Mouse (Mus musculus) intestine, embryonic 14.5 days (tissue): ENCODE results near the gene Stk32c. TPM values are rescaled to one million over a fixed set of nuclear protein-coding genes. Genes with fewer than 3 reads are reported as not detected.

Experiments
- ATAC-seq: fragments of 200-750 bp; cut with Nextera tagmentation; replicated peaks from 2 replicates; pipeline ENCODE4 v1.8.0; 2017; ENCODE audit warnings: low read depth, moderate number of reproducible peaks, moderate TSS enrichment, moderate library complexity; ENCODE audit not compliant: low FRiP score, low TSS enrichment
- DNase-seq: peaks from one replicate; pipeline ENCODE4 v3.0.0-alpha.2; 2018; ENCODE audit warnings: low spot score
- H3K27ac ChIP-seq: fragments of 300-500 bp; sonication (generic); 2 replicates; pipeline ENCODE4 v1.5.1; 2014; ENCODE audit warnings: low read depth, mild to moderate bottlenecking, control low read depth
- H3K27me3 ChIP-seq: fragments of 300-500 bp; sonication (generic); replicated peaks from 2 replicates; pipeline ENCODE4 v1.6.1; 2014; ENCODE audit warnings: low read length, control low read depth; ENCODE audit not compliant: control insufficient read depth, insufficient read depth
- H3K36me3 ChIP-seq: fragments of 300-500 bp; sonication (generic); 2 replicates; pipeline ENCODE4 v1.6.1; 2014; ENCODE audit warnings: low read length, control low read depth; ENCODE audit not compliant: control insufficient read depth, insufficient read depth
- H3K4me1 ChIP-seq: fragments of 300-500 bp; sonication (generic); replicated peaks from 2 replicates; pipeline ENCODE4 v1.6.1; 2014; ENCODE audit warnings: low read length, control low read depth, mixed read lengths; ENCODE audit not compliant: control insufficient read depth, insufficient read depth
- H3K4me2 ChIP-seq: fragments of 300-500 bp; sonication (generic); 2 replicates; pipeline ENCODE4 v1.6.1; 2014; ENCODE audit warnings: low read length
- H3K4me3 ChIP-seq: fragments of 300-500 bp; sonication (generic); 2 replicates; pipeline ENCODE4 v1.5.1; 2014; ENCODE audit warnings: low read depth, low read length, control low read depth, mixed read lengths
- H3K9ac ChIP-seq: fragments of 300-500 bp; sonication (generic); 2 replicates; pipeline ENCODE4 v1.6.1; 2014; ENCODE audit warnings: mild to moderate bottlenecking, low read length
- H3K9me3 ChIP-seq: fragments of 300-500 bp; sonication (generic); 2 replicates; pipeline ENCODE4 v1.6.1; 2016; ENCODE audit warnings: low read length, control low read depth; ENCODE audit not compliant: control insufficient read depth
- WGBS: fragments of 180-500 bp; shearing (Covaris S2); extraction: QIAGEN DNeasy Blood & Tissue Kit; methylation state at CpG from one replicate; pipeline ENCODE4 v1.1.7; 2014; 5-methylcytosine and 5-hydroxymethylcytosine counted together
- polyA plus RNA-seq: library from polyadenylated mRNA; unstranded; fragments of >200 nt; fragmentation: Nextera tagmentation; extraction: Ambion mirVana; gene quantifications from 2 replicates; pipeline ENCODE4 v1.2.1, GENCODE M21; 2014

The Stk32c gene
- polyA plus RNA-seq, 1 experiment from 2014 or later, result 0.15 TPM

DNA sequence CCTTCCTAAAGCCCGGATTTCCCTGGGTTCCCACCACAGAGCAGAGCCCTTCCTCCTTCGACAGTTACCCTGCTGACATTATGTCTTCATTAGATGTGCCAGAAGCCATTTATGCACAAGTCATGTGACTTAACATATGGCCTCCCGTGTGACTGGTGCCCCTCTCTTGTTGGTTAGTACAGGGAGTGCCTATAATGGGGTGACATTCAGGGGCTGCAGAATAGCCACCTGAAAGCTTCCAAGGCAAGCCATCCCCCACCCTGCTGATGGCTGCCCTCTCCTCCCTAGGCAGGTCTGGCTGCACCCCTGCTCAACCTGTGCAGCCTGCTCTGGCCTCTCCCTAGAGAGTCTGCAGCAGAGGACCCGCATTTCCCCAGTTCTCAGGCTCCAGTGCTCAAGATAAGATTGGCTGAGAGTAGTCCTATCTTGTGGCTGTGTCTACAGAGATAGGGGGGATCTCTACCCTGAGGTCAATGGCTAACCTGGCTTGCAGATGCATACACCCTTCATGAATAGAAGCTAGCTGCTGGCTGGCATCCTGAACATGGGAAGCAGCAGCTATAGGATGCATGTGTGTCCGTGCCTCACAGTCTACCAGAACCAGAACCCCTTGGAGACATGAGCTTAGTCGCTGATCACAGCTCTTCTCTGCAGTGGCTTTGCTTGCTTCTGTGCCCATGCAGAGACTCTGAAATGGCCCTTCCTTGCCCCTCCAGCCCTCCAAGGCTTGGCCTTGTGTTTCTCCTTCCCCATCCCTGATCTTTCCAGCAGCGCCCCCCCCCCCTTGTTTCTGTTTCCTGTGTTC lies 36.5 kb upstream of the Stk32c start:
- H3K4me1 ChIP-seq, result peaks cover 65% of the 10 kb centered on the region
- no peaks in the 10 kb centered on the region for H3K9me3 ChIP-seq
- peak overlapping the region; percentile 44; the same call in 1 of the 2 replicates for H3K4me3 ChIP-seq
- no peaks in the 10 kb centered on the region for H3K27me3 ChIP-seq
- 37% methylated on average over 7 of the region's 7 CpGs for WGBS
- no peak overlapping the region; the same call in 1 of the 2 replicates for H3K9ac ChIP-seq
- H3K4me2 ChIP-seq, result peak overlapping the region; percentile 95
- ATAC-seq, result no peak
- no peak overlapping the region for H3K27ac ChIP-seq
- H3K36me3 ChIP-seq, result peaks cover under 1% of the 10 kb centered on the region; the same call in 1 of the 2 replicates
- peak; percentile 60 for DNase-seq

- H3K9me3 ChIP-seq, result no peaks in the 10 kb centered on the region
- DNase-seq, result peak; percentile 62
- peak overlapping the region; percentile 75 for H3K9ac ChIP-seq
- peak overlapping the region; percentile 95 for H3K4me2 ChIP-seq
- H3K4me1 ChIP-seq, result peaks cover 65% of the 10 kb centered on the region
- H3K4me3 ChIP-seq, result peak overlapping the region; percentile 44
- peak overlapping the region; percentile 82 for H3K27ac ChIP-seq
- H3K27me3 ChIP-seq, result no peaks in the 10 kb centered on the region
- 2% methylated on average over 45 of the region's 45 CpGs for WGBS
- peak; percentile 12 for ATAC-seq
- H3K36me3 ChIP-seq, result no peaks in the 10 kb centered on the region
Observed at GRCm38 (mm10) chr7:139248615-139249405, 35.7 kb upstream of the Stk32c start.

GRCm38 (mm10) chr7:139247881-139248614 lies 34.9 kb upstream of the Stk32c start, which contains the start of gene Pwwp2b:
TSS of gene Pwwp2b (plus strand) at chr7:139248482.
- no peaks in the 10 kb centered on the region for H3K36me3 ChIP-seq
- peak within 1 kb of the TSS; percentile 82 for H3K27ac ChIP-seq
- peak within 1 kb of the TSS; percentile 75 for H3K9ac ChIP-seq
- peak; percentile 80 for ATAC-seq
- peaks cover 60% of the 10 kb centered on the region for H3K4me1 ChIP-seq
- H3K27me3 ChIP-seq, result no peaks in the 10 kb centered on the region
- H3K9me3 ChIP-seq, result no peaks in the 10 kb centered on the region
- H3K4me2 ChIP-seq, result peak within 1 kb of the TSS; percentile 95
- peak; percentile 89 for DNase-seq
- under 1% methylated on average over 70 of the region's 72 CpGs for WGBS
- H3K4me3 ChIP-seq, result peak within 1 kb of the TSS; percentile 44

- H3K27me3 ChIP-seq, result no peaks in the 10 kb centered on the region
- peak overlapping the region; percentile 75 for H3K9ac ChIP-seq
- ATAC-seq (peak; percentile 42), DNase-seq (peak; percentile 89)
- no peaks in the 10 kb centered on the region for H3K36me3 ChIP-seq
- peak overlapping the region; percentile 82 for H3K27ac ChIP-seq
- peak overlapping the region; percentile 95 for H3K4me2 ChIP-seq
- H3K4me1 ChIP-seq, result peaks cover 52% of the 10 kb centered on the region
- H3K9me3 ChIP-seq, result no peaks in the 10 kb centered on the region
- 8% methylated on average over 38 of the region's 38 CpGs for WGBS
- H3K4me3 ChIP-seq, result peak overlapping the region; percentile 44
Observed at GRCm38 (mm10) chr7:139246931-139247880, 34.1 kb upstream of the Stk32c start.

DNA sequence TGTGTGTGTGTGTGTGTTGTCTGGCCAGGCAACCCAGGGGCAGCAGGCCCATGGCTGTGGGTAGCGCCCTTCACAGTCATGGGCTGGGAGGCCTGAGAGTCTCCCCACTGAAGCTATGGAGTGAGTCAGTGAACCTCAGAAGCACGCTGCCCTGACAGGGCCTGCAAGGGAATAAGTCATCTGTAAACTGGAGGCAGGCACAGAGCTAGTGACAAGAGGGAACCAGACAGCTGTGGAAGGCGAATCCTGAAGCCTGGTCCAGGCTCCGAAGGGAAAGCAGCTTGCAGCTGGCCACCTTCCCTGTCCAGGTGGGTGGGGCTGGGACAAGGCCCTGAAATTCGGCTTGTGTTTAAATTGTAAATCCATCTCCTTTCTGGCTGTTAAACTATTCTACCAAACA lies 33.0 kb upstream of the Stk32c start:
- Histone ChIP-seq H3K4me1 (peaks cover 40% of the 10 kb centered on the region), H3K36me3 (no peaks in the 10 kb centered on the region), H3K27ac (no peak overlapping the region), H3K27me3 (no peaks in the 10 kb centered on the region), H3K4me2 (no peak overlapping the region), H3K4me3 (no peak overlapping the region), H3K9me3 (no peaks in the 10 kb centered on the region), H3K9ac (no peak overlapping the region; the same call in 1 of the 2 replicates)
- ATAC-seq (no peak), DNase-seq (no peak)
- 54% methylated on average over 5 of the region's 5 CpGs for WGBS

- no peak overlapping the region for H3K9ac ChIP-seq
- H3K4me1 ChIP-seq, result peaks cover 11% of the 10 kb centered on the region
- 80% methylated on average over 3 of the region's 3 CpGs for WGBS
- H3K9me3 ChIP-seq, result no peaks in the 10 kb centered on the region
- H3K27ac ChIP-seq, result no peak overlapping the region
- H3K4me2 ChIP-seq, result no peak overlapping the region
- no peaks in the 10 kb centered on the region for H3K36me3 ChIP-seq
- ATAC-seq (no peak), DNase-seq (no peak)
- H3K27me3 ChIP-seq, result no peaks in the 10 kb centered on the region
- no peak overlapping the region for H3K4me3 ChIP-seq
Observed at GRCm38 (mm10) chr7:139239432-139239831, 26.3 kb upstream of the Stk32c start.

- DNase-seq (no peak), ATAC-seq (no peak)
Observed at GRCm38 (mm10) chr7:139235651-139236358, 22.7 kb upstream of the Stk32c start.

More at GRCm38 (mm10) chr7:139235651-139236358, 22.7 kb upstream of the Stk32c start:
- Histone ChIP-seq H3K4me2 (no peak overlapping the region), H3K27ac (no peak overlapping the region), H3K27me3 (no peaks in the 10 kb centered on the region), H3K9ac (no peak overlapping the region), H3K36me3 (no peaks in the 10 kb centered on the region), H3K4me1 (peaks cover 19% of the 10 kb centered on the region), H3K4me3 (no peak overlapping the region), H3K9me3 (no peaks in the 10 kb centered on the region)
- WGBS, result 81% methylated on average over 12 of the region's 12 CpGs
